Mouse (Mus musculus) heart, embryonic 11.5 days (tissue): ENCODE results near the gene Polm. TPM values are rescaled to one million over a fixed set of nuclear protein-coding genes. Genes with fewer than 3 reads are reported as not detected.
"Not testable (repeated sequence)": the region's sequence is repeated elsewhere in the genome, so short reads cannot be mapped to it uniquely, and the experiment has no call there.

Experiments
- ATAC-seq: fragments of 200-750 bp; cut with Nextera tagmentation; replicated peaks from 2 replicates; pipeline ENCODE4 v1.8.0; 2017; ENCODE audit warnings: moderate library complexity; ENCODE audit not compliant: insufficient number of reproducible peaks, low FRiP score, low TSS enrichment
- H3K27ac ChIP-seq: fragments of 300-500 bp; sonication (generic); 2 replicates; pipeline ENCODE4 v1.5.1; 2014; ENCODE audit warnings: mild to moderate bottlenecking, low read depth, low read length
- H3K27me3 ChIP-seq: fragments of 300-500 bp; sonication (generic); 2 replicates; pipeline ENCODE4 v1.6.1; 2014; ENCODE audit warnings: mild to moderate bottlenecking, low read length, mixed read lengths; ENCODE audit not compliant: control insufficient read depth, insufficient read depth
- H3K36me3 ChIP-seq: fragments of 300-500 bp; sonication (generic); 2 replicates; pipeline ENCODE4 v1.6.1; 2014; ENCODE audit warnings: mild to moderate bottlenecking, low read length, moderate library complexity, mixed read lengths; ENCODE audit not compliant: control insufficient read depth, insufficient read depth
- H3K4me1 ChIP-seq: fragments of 300-500 bp; sonication (generic); 2 replicates; pipeline ENCODE4 v1.6.1; 2014; ENCODE audit warnings: low read length; ENCODE audit not compliant: control insufficient read depth, insufficient read depth
- H3K4me2 ChIP-seq: fragments of 300-500 bp; sonication (generic); 2 replicates; pipeline ENCODE4 v1.6.1; 2014; ENCODE audit warnings: mild to moderate bottlenecking, moderate library complexity
- H3K4me3 ChIP-seq: fragments of 300-500 bp; sonication (generic); 2 replicates; pipeline ENCODE4 v1.5.1; 2014; ENCODE audit warnings: low read depth, low read length
- H3K9ac ChIP-seq: fragments of 300-500 bp; sonication (generic); 2 replicates; pipeline ENCODE4 v1.6.1; 2014; ENCODE audit warnings: mild to moderate bottlenecking, low read depth, low read length, moderate library complexity
- H3K9me3 ChIP-seq: fragments of 300-500 bp; sonication (generic); replicated peaks from 2 replicates; pipeline ENCODE4 v1.6.1; 2016; ENCODE audit warnings: low read length; ENCODE audit not compliant: control insufficient read depth
- whole genome bisulfite sequencing: fragments of 180-500 bp; shearing (Covaris S2); extraction: QIAGEN DNeasy Blood & Tissue Kit; methylation state at CpG from one replicate; pipeline ENCODE4 v1.1.7; 2014; ENCODE audit not compliant: insufficient replicate concordance; 5-methylcytosine and 5-hydroxymethylcytosine counted together
- polyA plus RNA-seq: library from polyadenylated mRNA; unstranded; fragments of >200 nt; fragmentation: Nextera tagmentation; extraction: Ambion mirVana; gene quantifications from 2 replicates; pipeline ENCODE4 v1.2.1, GENCODE M21; 2014

The Polm gene
- polyA plus RNA-seq, 1 experiment from 2014 or later: 5.7 TPM

- Histone ChIP-seq H3K9me3 (no peaks in the 10 kb centered on the region), H3K4me3 (no peak overlapping the region), H3K9ac (no peak overlapping the region), H3K36me3 (peaks cover 15% of the 10 kb centered on the region), H3K4me1 (peaks cover 9% of the 10 kb centered on the region; the same call in 1 of the 2 replicates), H3K4me2 (no peak overlapping the region), H3K27ac (no peak overlapping the region), H3K27me3 (no peaks in the 10 kb centered on the region)
- ATAC-seq: no peak
- WGBS: 72% methylated on average over 9 of the region's 9 CpGs
Measured at GRCm38 (mm10) chr11:5834506-5834905, 3.3 kb downstream of the Polm start.

GRCm38 (mm10) chr11:5829327-5829726 lies 8.5 kb downstream of the Polm start:
- WGBS: 90% methylated on average over 12 of the region's 12 CpGs
- Histone ChIP-seq H3K36me3 (peaks cover 23% of the 10 kb centered on the region), H3K27ac (no peak overlapping the region), H3K4me1 (peaks cover 6% of the 10 kb centered on the region; the same call in 1 of the 2 replicates), H3K4me2 (no peak overlapping the region), H3K9me3 (no peaks in the 10 kb centered on the region), H3K9ac (no peak overlapping the region), H3K4me3 (no peak overlapping the region), H3K27me3 (no peaks in the 10 kb centered on the region)
- ATAC-seq: no peak

- no peak for ATAC-seq
- Histone ChIP-seq H3K27ac (no peak overlapping the region), H3K4me2 (no peak overlapping the region), H3K4me3 (no peak overlapping the region), H3K9ac (no peak overlapping the region), H3K36me3 (peaks cover 20% of the 10 kb centered on the region), H3K27me3 (no peaks in the 10 kb centered on the region), H3K9me3 (no peaks in the 10 kb centered on the region), H3K4me1 (peaks cover 6% of the 10 kb centered on the region; the same call in 1 of the 2 replicates)
- 83% methylated on average over 11 of the region's 11 CpGs for whole genome bisulfite sequencing
Measured at GRCm38 (mm10) chr11:5828509-5829191, 9.2 kb downstream of the Polm start.

- H3K36me3 ChIP-seq: peaks cover 18% of the 10 kb centered on the region
- H3K4me1 ChIP-seq: peaks cover 6% of the 10 kb centered on the region; the same call in 1 of the 2 replicates
- 82% methylated on average over 5 of the region's 5 CpGs for whole genome bisulfite sequencing
- H3K27ac ChIP-seq: no peak overlapping the region
- H3K9me3 ChIP-seq: no peaks in the 10 kb centered on the region
- H3K27me3 ChIP-seq: no peaks in the 10 kb centered on the region
- no peak overlapping the region for H3K9ac ChIP-seq
- H3K4me3 ChIP-seq: no peak overlapping the region
- ATAC-seq: no peak
- no peak overlapping the region for H3K4me2 ChIP-seq
Measured at GRCm38 (mm10) chr11:5827931-5828330, 9.9 kb downstream of the Polm start.

- Histone ChIP-seq H3K9me3 (no peaks in the 10 kb centered on the region), H3K27me3 (no peaks in the 10 kb centered on the region), H3K9ac (no peak overlapping the region), H3K4me1 (no peaks in the 10 kb centered on the region), H3K27ac (no peak overlapping the region), H3K36me3 (peaks cover 8% of the 10 kb centered on the region), H3K4me2 (no peak overlapping the region), H3K4me3 (no peak overlapping the region)
- no peak for ATAC-seq
Measured at GRCm38 (mm10) chr11:5825432-5825831, 12.4 kb downstream of the Polm start.

- no peak overlapping the region for H3K4me3 ChIP-seq
- no peaks in the 10 kb centered on the region for H3K27me3 ChIP-seq
- no peak overlapping the region for H3K27ac ChIP-seq
- H3K36me3 ChIP-seq: no peaks in the 10 kb centered on the region
- no peaks in the 10 kb centered on the region for H3K4me1 ChIP-seq
- H3K9ac ChIP-seq: no peak overlapping the region
- H3K4me2 ChIP-seq: no peak overlapping the region
- no peak for ATAC-seq
- WGBS: 67% methylated on average over 2 of the region's 2 CpGs
- H3K9me3 ChIP-seq: no peaks in the 10 kb centered on the region
Measured at GRCm38 (mm10) chr11:5819223-5819622, 18.6 kb downstream of the Polm start.

- no peak overlapping the region for H3K4me3 ChIP-seq
- ATAC-seq: no peak
Measured at GRCm38 (mm10) chr11:5813381-5813780, 24.4 kb downstream of the Polm start.

GRCm38 (mm10) chr11:5809487-5809886 lies 28.3 kb downstream of the Polm start:
- H3K4me3 ChIP-seq, H3K27me3 ChIP-seq, H3K36me3 ChIP-seq, H3K4me2 ChIP-seq, ATAC-seq, H3K9me3 ChIP-seq, H3K4me1 ChIP-seq, H3K9ac ChIP-seq, H3K27ac ChIP-seq: not testable (repeated sequence)
- WGBS: 82% methylated on average over 4 of the region's 4 CpGs

More at GRCm38 (mm10) chr11:5813381-5813780, 24.4 kb downstream of the Polm start:
- Histone ChIP-seq H3K9ac (no peak overlapping the region), H3K4me1 (no peaks in the 10 kb centered on the region), H3K27me3 (no peaks in the 10 kb centered on the region), H3K4me2 (no peak overlapping the region), H3K27ac (no peak overlapping the region), H3K36me3 (no peaks in the 10 kb centered on the region), H3K9me3 (no peaks in the 10 kb centered on the region)
- 77% methylated on average over 10 of the region's 10 CpGs for WGBS

GRCm38 (mm10) chr11:5807956-5808355 lies 29.9 kb downstream of the Polm start:
- Histone ChIP-seq H3K9ac (no peak overlapping the region), H3K36me3 (no peaks in the 10 kb centered on the region), H3K27ac (no peak overlapping the region), H3K9me3 (no peaks in the 10 kb centered on the region), H3K4me3 (no peak overlapping the region), H3K4me1 (peaks cover 7% of the 10 kb centered on the region), H3K27me3 (no peaks in the 10 kb centered on the region), H3K4me2 (no peak overlapping the region)
- 81% methylated on average over 9 of the region's 9 CpGs for whole genome bisulfite sequencing
- ATAC-seq: no peak
